Mouse (Mus musculus) spleen, adult 2 months (tissue): ENCODE measurements around the gene Tmem82.

ENCODE experiments used
- CTCF ChIP-seq: fragments of 200-500 bp; IDR thresholded peaks from 2 replicates; pipeline ENCODE4 v1.5.1; 2011; ENCODE audit warnings: mild to moderate bottlenecking, inconsistent platforms; ENCODE audit not compliant: insufficient read depth, insufficient read length, insufficient replicate concordance; ENCODE audit errors: extremely low read depth
- POLR2A ChIP-seq: fragments of 200-500 bp; IDR thresholded peaks from 2 replicates; pipeline ENCODE4 v1.6.1; 2011; ENCODE audit warnings: low read depth, low read length, inconsistent platforms

- TF ChIP-seq CTCF (no peak), POLR2A (no peak)
Observed at GRCm38 (mm10) chr4:141598199-141598893, 20.1 kb downstream of the Tmem82 start.
